1 mouse cellular context compared by ENCODE assay signal in the genomic region with DNA sequence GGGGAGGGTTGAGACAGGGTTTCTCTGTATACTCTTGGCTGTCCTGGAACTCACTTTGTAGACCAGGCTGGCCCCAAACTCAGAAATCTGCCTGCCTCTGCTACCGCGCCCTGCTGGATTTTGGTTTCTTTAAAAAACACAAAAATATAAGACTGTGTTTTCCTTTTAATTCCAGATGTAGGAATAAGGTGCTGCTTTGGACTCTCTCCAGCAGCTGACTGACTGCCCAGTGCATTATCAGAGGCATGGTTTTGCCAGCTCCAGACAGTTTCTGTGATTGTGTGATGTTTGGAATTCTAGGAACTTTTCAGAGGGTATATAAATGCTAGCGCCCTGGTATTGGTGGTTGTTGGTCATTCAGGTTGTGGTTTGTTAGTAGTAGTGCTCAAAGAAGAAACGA.
TF ChIP-seq lines count a peak whose summit lies in the region.

No protein-coding gene starts in this region.

TF ChIP-seq in CH12.LX, 34 proteins besides CTCF, POLR2A, EP300 and RAD21:
- TF ChIP-seq USF2 (conservative IDR thresholded peaks at IDR 0.05; ENCODE audit: low read depth, low read length) (no peak), MEF2A (IDR thresholded peaks at IDR 0.05; ENCODE audit: borderline replicate concordance, low read depth, low read length) (no peak), MXI1 (IDR thresholded peaks at IDR 0.05; ENCODE audit: low read depth, low read length) (no peak), TCF12 (IDR thresholded peaks at IDR 0.05; ENCODE audit: low read depth, low read length) (no peak), BHLHE40 (IDR thresholded peaks at IDR 0.05; ENCODE audit: low read depth, low read length) (no peak), ZNF384 (IDR thresholded peaks at IDR 0.05; ENCODE audit: low read depth, low read length) (no peak), NRF1 (IDR thresholded peaks at IDR 0.05; ENCODE audit: low read depth, low read length) (no peak), IRF4 (IDR thresholded peaks at IDR 0.05; ENCODE audit: low read depth, low read length) (no peak), E2F4 (IDR thresholded peaks at IDR 0.05; ENCODE audit: insufficient replicate concordance, low read depth, low read length) (no peak), SIN3A (IDR thresholded peaks at IDR 0.05; ENCODE audit: low read length) (no peak), CHD2 (IDR thresholded peaks at IDR 0.05; ENCODE audit: low read length) (no peak), PAX5 (IDR thresholded peaks at IDR 0.05; ENCODE audit: low read length) (no peak), MAX (IDR thresholded peaks at IDR 0.05; ENCODE audit: low read length) (no peak), GABPA (IDR thresholded peaks at IDR 0.05; ENCODE audit: insufficient replicate concordance, low read depth, low read length) (no peak), ETS1 (conservative IDR thresholded peaks at IDR 0.05; ENCODE audit: low read depth, low read length) (no peak), JUND (conservative IDR thresholded peaks at IDR 0.05; ENCODE audit: low read depth, low read length) (no peak)
